Mouse (Mus musculus) liver, embryonic 15.5 days (tissue): Measurements from ENCODE around the gene AI467606. TPM values are rescaled to one million over a fixed set of nuclear protein-coding genes. Genes with fewer than 3 reads are reported as not detected.

ENCODE experiments used
- ATAC-seq: fragments of 200-750 bp; cut with Nextera tagmentation; 2 replicates; pipeline ENCODE4 v1.8.0; 2017; ENCODE audit warnings: moderate number of reproducible peaks, mild to moderate bottlenecking, moderate library complexity; ENCODE audit not compliant: insufficient read depth
- H3K27ac ChIP-seq: fragments of 300-500 bp; sonication (generic); replicated peaks from 2 replicates; pipeline ENCODE4 v1.5.1; 2015; ENCODE audit warnings: mild to moderate bottlenecking, inconsistent platforms
- H3K27me3 ChIP-seq: fragments of 300-500 bp; sonication (generic); 2 replicates; pipeline ENCODE4 v1.6.1; 2015; ENCODE audit warnings: mild to moderate bottlenecking, inconsistent platforms
- H3K36me3 ChIP-seq: fragments of 300-500 bp; sonication (generic); replicated peaks from 2 replicates; pipeline ENCODE4 v1.6.1; 2015; ENCODE audit warnings: moderate library complexity, mild to moderate bottlenecking, inconsistent platforms
- H3K4me1 ChIP-seq: fragments of 300-500 bp; sonication (generic); replicated peaks from 2 replicates; pipeline ENCODE4 v1.6.1; 2015; ENCODE audit warnings: inconsistent platforms
- H3K4me2 ChIP-seq: fragments of 300-500 bp; sonication (generic); 2 replicates; pipeline ENCODE4 v1.6.1; 2015; ENCODE audit warnings: moderate library complexity, mild to moderate bottlenecking, inconsistent platforms
- H3K4me3 ChIP-seq: fragments of 300-500 bp; sonication (generic); replicated peaks from 2 replicates; pipeline ENCODE4 v1.5.1; 2015; ENCODE audit warnings: mild to moderate bottlenecking, inconsistent platforms
- H3K9ac ChIP-seq: fragments of 300-500 bp; sonication (generic); 2 replicates; pipeline ENCODE4 v1.6.1; 2015; ENCODE audit warnings: moderate library complexity, mild to moderate bottlenecking, inconsistent platforms
- H3K9me3 ChIP-seq: fragments of 300-500 bp; sonication (generic); replicated peaks from 2 replicates; pipeline ENCODE4 v1.6.1; 2016; ENCODE audit warnings: inconsistent platforms
- WGBS: fragments of 180-500 bp; shearing (Covaris S2); methylation state at CpG from one replicate; pipeline ENCODE4 v1.1.7; 2015; ENCODE audit warnings: mixed read lengths; ENCODE audit not compliant: insufficient replicate concordance; 5-methylcytosine and 5-hydroxymethylcytosine counted together
- polyA plus RNA-seq: library from polyadenylated mRNA; unstranded; fragments of >200 nt; fragmentation: Nextera tagmentation; extraction: Ambion mirVana; gene quantifications from 2 replicates; pipeline ENCODE4 v1.2.1, GENCODE M21; 2015

The AI467606 gene
- polyA plus RNA-seq, 1 experiment from 2014 or later, result 8.2 TPM

DNA sequence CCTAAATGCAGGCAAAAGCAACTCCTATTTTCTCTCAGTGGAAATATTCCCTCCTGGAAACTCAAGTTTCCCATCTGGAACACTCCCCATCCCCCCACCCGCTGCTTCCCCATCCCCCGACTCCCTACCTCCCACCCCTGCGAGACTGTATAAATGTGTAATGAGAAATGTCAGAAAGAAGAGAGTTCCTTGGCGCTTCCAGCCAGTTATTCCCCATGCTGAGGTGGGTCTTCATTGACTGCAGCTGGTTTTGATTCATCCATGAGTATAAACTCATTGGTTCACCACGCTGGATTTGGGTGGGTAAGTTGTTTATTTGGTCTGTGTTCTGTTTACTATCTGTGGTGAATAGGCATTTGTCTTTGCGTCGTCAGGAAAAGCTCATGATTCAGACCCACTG is 5.3 kb downstream of the AI467606 start:
- no peak for ATAC-seq
- Histone ChIP-seq H3K27me3 (no peaks in the 10 kb centered on the region), H3K4me1 (peaks cover 40% of the 10 kb centered on the region), H3K27ac (no peak overlapping the region), H3K4me3 (no peak overlapping the region), H3K4me2 (no peak overlapping the region), H3K9me3 (0 out of 2 replicates have a peak, but pooled peaks cover 4% of the 10 kb centered on the region), H3K36me3 (peaks cover 12% of the 10 kb centered on the region; the same call in 1 of the 2 replicates), H3K9ac (no peak overlapping the region)
- 72% methylated on average over 7 of the region's 7 CpGs for WGBS

DNA sequence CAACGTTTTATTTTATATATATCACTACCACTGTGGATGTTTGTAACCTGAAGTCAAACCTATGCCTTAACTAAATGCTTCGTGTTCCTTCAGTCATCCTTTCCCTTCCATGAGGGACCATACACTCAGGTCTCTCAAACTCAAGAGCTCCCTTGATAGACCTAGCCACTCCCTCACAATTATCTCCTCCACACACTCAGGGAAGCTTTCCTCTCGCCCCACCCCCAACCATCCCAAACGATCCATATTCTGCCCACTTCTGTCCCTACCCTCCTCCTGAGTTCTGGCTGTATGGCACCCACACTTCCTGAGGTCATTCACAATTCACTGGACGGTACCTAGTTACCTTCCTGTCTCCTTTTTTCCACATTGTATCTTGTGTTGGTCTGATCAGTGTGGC is 7.4 kb downstream of the AI467606 start:
- whole genome bisulfite sequencing, result 59% methylated on average over 5 of the region's 5 CpGs
- Histone ChIP-seq H3K9me3 (0 out of 2 replicates have a peak, but pooled peaks cover 4% of the 10 kb centered on the region), H3K27me3 (no peaks in the 10 kb centered on the region), H3K9ac (no peak overlapping the region), H3K4me3 (no peak overlapping the region), H3K36me3 (no peaks in the 10 kb centered on the region), H3K4me1 (peaks cover 25% of the 10 kb centered on the region), H3K4me2 (no peak overlapping the region; the same call in 1 of the 2 replicates), H3K27ac (0 out of 2 replicates have a peak overlapping the region, but pooled peaks have one; percentile 24)
- 0 out of 2 replicates have a peak, but pooled peaks have one; percentile 40 for ATAC-seq

DNA sequence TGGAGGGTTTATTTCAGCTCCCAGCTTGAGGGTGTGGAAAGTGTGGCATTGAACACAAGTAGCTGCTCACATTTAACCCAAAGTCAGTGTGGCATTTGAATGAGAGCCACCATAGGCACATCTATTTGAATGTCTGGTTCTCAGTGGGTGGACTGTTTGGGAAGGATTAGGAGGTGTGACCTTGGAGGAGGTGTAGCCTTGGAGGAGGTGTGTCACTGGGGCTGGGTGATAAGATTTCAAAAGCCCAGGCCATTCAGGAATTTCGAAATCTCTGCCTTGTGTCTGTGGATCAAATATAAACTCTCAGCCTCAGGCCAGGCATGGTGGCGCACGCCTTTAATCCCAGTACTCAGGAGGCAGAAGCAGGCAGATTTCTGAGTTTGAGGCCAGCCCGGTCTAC is 7.8 kb downstream of the AI467606 start:
- no peaks in the 10 kb centered on the region for H3K27me3 ChIP-seq
- H3K4me1 ChIP-seq, result peaks cover 24% of the 10 kb centered on the region
- WGBS, result 85% methylated on average over 4 of the region's 4 CpGs
- H3K4me2 ChIP-seq, result no peak overlapping the region
- H3K36me3 ChIP-seq, result no peaks in the 10 kb centered on the region
- no peak overlapping the region for H3K4me3 ChIP-seq
- 0 out of 2 replicates have a peak overlapping the region, but pooled peaks have one; percentile 24 for H3K27ac ChIP-seq
- no peak for ATAC-seq
- no peak overlapping the region for H3K9ac ChIP-seq
- 0 out of 2 replicates have a peak, but pooled peaks cover 4% of the 10 kb centered on the region for H3K9me3 ChIP-seq

DNA sequence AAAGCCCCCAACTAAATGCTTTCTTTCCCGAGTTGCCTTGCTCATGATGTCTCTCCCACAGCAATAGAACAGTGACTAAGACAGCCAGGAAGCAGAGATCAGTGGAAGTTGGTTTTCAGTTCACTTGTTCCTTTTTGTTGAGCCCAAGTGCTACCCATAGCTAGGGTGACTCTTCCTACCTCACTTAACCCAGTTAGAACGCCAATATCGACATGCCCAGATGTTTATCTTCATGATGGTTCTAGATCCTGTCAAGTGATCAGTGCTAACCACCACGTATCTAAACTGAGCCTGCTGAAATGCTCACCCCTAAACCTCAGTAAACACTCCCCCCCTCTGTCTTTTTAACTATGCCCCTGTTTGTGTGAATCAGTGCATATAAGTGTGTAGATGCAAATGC is 8.4 kb downstream of the AI467606 start:
- Histone ChIP-seq H3K27me3 (no peaks in the 10 kb centered on the region), H3K27ac (no peak overlapping the region), H3K4me2 (no peak overlapping the region), H3K9ac (no peak overlapping the region), H3K9me3 (0 out of 2 replicates have a peak, but pooled peaks cover 4% of the 10 kb centered on the region), H3K4me1 (peaks cover 30% of the 10 kb centered on the region), H3K4me3 (no peak overlapping the region), H3K36me3 (no peaks in the 10 kb centered on the region)
- ATAC-seq, result no peak
- WGBS, result 64% methylated on average over 4 of the region's 4 CpGs

DNA sequence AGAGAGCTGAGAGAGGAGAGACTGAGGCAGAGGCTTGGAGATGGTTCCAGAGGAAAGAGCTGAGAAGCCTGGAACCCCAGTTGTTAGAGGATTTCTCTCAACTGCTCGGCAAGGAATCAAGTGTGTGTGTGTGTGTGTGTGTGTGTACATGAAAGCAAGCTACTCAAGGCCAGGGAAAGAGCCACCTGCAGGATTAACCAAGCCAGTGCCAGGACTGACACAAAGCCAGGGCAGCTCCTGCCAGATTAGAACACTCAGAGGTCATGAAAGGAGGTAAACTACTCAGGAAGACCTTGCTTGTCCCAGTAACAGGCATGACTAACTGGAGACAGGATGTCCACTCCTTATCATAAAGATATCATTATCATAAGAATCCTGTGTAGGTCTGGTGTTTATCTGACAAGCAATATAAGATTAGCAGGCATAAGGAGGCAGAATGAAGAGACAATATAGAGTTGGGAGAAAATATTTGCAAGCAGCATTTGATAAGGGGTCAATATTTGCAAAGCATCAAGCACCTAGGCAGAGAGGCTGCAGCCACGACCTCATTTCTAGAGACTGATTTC is 10.4 kb downstream of the AI467606 start:
- no peak overlapping the region for H3K4me2 ChIP-seq
- H3K4me3 ChIP-seq, result no peak overlapping the region
- no peak overlapping the region for H3K9ac ChIP-seq
- peaks cover 39% of the 10 kb centered on the region for H3K4me1 ChIP-seq
- no peak for ATAC-seq
- WGBS, result 16% methylated on average over 2 of the region's 2 CpGs
- H3K9me3 ChIP-seq, result 0 out of 2 replicates have a peak, but pooled peaks cover 4% of the 10 kb centered on the region
- H3K27me3 ChIP-seq, result no peaks in the 10 kb centered on the region
- no peaks in the 10 kb centered on the region for H3K36me3 ChIP-seq
- no peak overlapping the region for H3K27ac ChIP-seq

DNA sequence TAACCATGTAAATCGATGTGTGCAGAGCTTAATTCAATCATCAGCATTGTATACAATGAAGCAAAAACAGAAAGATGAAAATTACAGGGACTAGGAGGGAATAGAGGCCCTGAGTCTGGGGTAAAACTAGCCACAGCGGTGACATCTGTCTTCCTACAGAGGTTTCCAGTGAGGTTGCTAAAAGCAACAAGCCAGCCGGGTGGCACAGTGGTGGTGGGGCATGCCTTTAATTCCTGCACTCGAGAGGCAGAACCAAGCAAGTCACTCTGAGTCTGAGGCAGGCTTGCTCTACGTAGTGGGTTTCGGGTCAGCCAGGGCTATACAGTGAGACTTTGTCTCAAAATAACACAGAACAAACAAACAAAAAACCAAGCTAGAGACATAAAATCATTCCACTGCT is 11.0 kb downstream of the AI467606 start:
- H3K9me3 ChIP-seq, result 0 out of 2 replicates have a peak, but pooled peaks cover 4% of the 10 kb centered on the region
- no peak overlapping the region for H3K27ac ChIP-seq
- no peak overlapping the region for H3K4me2 ChIP-seq
- H3K4me1 ChIP-seq, result peaks cover 39% of the 10 kb centered on the region
- 58% methylated on average over 6 of the region's 6 CpGs for WGBS
- H3K9ac ChIP-seq, result no peak overlapping the region
- H3K27me3 ChIP-seq, result no peaks in the 10 kb centered on the region
- no peak for ATAC-seq
- H3K36me3 ChIP-seq, result no peaks in the 10 kb centered on the region
- H3K4me3 ChIP-seq, result no peak overlapping the region

DNA sequence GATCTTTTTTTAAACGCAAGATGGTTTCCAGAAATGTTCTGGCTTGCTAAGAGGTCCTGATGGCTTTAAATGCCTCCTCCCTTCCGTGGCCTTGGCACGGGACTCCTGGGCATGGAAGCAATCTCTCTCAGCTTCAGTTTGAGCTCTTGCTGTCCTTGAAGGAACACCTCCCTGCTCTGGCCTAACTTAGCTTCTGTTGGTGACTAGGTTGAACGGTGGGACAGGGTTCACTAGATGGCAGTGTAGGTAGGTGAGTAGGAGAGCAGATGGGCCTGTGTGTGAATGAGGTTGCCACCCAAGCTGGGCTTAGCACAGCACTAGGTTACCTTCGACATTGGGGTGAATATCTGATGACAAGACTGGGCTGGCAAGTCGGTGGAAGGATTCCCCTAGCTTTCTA is 12.8 kb downstream of the AI467606 start:
- 0 out of 2 replicates have a peak, but pooled peaks cover 4% of the 10 kb centered on the region for H3K36me3 ChIP-seq
- ATAC-seq, result no peak
- peaks cover 33% of the 10 kb centered on the region for H3K4me1 ChIP-seq
- no peak overlapping the region for H3K27ac ChIP-seq
- no peaks in the 10 kb centered on the region for H3K27me3 ChIP-seq
- H3K9ac ChIP-seq, result no peak overlapping the region
- H3K4me3 ChIP-seq, result no peak overlapping the region
- no peak overlapping the region for H3K4me2 ChIP-seq
- 53% methylated on average over 6 of the region's 6 CpGs for WGBS
- H3K9me3 ChIP-seq, result no peaks in the 10 kb centered on the region

DNA sequence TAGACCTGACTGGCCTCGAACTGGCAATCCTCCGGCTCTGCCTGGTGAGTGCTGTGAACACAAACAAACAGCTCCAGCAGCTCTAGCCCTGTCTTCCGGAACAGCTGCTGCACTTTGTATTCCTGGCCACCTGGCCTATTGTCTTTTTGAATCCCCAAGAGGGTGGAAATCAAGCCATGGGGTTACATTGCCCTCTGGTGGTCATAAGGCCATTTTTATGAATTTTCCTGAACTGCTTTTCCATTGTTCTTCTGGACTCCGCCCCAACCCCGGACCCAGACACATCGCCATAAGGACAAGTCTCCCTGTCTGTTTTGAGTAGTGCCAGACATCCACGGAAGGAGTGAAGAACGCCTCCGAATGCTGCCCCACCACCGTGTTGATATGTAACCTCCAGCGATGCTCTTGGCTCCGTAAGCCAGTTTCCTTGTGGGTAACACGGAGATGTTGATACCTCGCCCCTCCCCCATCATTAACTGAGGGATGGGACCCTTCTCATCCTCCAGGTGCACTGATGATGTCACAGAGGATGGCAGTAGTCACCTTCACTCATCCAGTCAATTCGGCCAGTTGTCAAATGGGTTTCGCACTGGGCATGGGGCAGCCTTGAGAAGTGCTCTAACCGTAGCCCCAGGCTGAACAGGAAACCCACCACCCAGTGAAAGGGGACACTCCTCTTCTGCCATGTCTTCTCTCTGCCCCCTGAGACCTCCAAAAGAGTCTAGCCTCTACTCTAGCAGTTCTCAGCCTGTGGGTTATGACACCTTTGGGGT is 13.6 kb downstream of the AI467606 start:
- 13% methylated on average over 17 of the region's 17 CpGs for WGBS
- peak; percentile 43 for ATAC-seq
- 0 out of 2 replicates have a peak overlapping the region, but pooled peaks have one; percentile 26 for H3K4me3 ChIP-seq
- peak overlapping the region; percentile 53 for H3K4me2 ChIP-seq
- no peaks in the 10 kb centered on the region for H3K27me3 ChIP-seq
- peaks cover 32% of the 10 kb centered on the region for H3K4me1 ChIP-seq
- H3K9me3 ChIP-seq, result no peaks in the 10 kb centered on the region
- no peak overlapping the region for H3K27ac ChIP-seq
- 0 out of 2 replicates have a peak, but pooled peaks cover 4% of the 10 kb centered on the region for H3K36me3 ChIP-seq
- H3K9ac ChIP-seq, result no peak overlapping the region

DNA sequence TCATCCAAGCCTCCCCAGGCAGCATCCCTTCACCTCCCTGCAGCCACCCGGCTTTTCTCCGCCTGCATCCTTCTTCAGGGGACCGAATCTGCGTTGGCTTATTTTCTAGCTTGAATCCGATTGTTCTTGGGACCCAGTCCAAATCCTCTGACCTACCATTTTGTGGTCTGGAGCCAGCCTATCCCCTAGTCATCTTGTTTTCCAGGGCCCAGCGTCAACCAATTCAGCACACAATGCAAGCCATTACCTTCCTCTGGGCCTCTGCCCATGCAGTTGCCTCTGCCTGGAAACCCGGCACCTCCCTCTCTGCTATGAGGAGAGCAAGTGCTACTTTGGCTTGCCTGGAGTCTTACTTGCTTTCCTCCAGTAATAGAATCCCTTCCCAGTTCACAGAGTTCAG is 14.4 kb downstream of the AI467606 start:
- Histone ChIP-seq H3K4me1 (peaks cover 32% of the 10 kb centered on the region), H3K36me3 (0 out of 2 replicates have a peak, but pooled peaks cover 4% of the 10 kb centered on the region), H3K27me3 (no peaks in the 10 kb centered on the region), H3K4me2 (no peak overlapping the region), H3K4me3 (no peak overlapping the region), H3K9me3 (no peaks in the 10 kb centered on the region), H3K9ac (no peak overlapping the region), H3K27ac (no peak overlapping the region)
- ATAC-seq, result no peak
- WGBS, result 70% methylated on average over 7 of the region's 7 CpGs

DNA sequence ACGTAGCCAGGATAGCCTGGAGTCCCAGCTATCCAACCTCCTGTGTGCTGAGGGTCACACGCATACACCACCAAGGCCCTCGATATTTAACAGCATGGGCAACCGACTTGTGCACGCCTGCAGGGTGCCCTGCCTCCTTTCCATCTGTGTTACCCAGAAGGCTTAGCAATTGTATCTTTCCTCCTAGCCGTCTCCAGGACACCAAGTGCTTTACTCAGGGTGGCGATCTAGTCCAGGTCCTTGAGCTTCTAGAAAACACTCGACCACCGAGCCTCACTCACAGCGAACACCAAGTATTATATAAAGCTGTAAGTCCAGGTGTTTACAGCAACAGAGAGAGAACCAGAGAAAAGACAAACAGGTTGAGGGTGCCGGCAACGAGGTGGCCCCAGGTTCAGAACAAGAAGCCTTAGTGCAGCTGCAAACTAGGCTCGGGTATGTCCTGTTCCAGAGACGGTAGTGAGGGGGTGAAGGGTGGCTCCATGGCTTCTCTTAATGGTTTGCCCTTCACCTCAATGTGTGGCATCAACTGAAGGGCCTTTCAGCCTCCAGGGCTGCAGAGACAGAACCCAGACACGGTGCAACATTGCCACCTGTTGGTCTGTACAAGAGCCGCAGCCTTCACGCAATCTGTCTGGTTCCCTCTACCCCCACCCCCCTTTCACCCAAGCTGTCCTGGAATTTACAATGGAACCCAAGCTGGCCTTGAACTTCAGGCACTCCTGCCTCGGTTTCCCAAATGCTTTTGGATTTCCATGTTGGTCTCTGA is 19.3 kb downstream of the AI467606 start:
- Histone ChIP-seq H3K4me1 (peaks cover 41% of the 10 kb centered on the region), H3K9ac (no peak overlapping the region), H3K4me2 (no peak overlapping the region), H3K9me3 (no peaks in the 10 kb centered on the region), H3K27me3 (no peaks in the 10 kb centered on the region), H3K4me3 (no peak overlapping the region), H3K27ac (no peak overlapping the region), H3K36me3 (0 out of 2 replicates have a peak, but pooled peaks cover 4% of the 10 kb centered on the region)
- WGBS, result 43% methylated on average over 18 of the region's 18 CpGs
- ATAC-seq, result no peak

DNA sequence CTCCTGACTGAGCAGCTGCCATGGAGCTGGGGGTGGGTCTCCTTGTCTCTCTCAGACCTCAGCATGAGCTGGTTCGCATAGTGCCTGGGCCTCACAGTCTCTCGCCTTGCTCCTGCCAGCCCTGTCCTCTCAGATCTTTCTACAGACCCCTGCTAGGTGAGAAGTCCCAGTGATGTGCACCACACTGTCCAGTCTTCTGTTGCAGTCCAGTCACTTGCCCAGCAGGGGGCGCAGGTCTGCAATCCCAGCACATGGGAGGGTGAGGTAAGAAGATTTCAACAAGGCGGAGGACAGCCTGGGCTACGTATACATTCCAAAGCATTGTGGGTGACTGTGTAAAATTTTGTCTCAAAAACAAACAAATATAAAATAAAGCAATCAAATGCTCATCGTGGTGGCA is 20.3 kb downstream of the AI467606 start:
- H3K4me2 ChIP-seq, result no peak overlapping the region
- ATAC-seq, result peak; percentile 47; the same call in 1 of the 2 replicates
- H3K4me1 ChIP-seq, result peaks cover 46% of the 10 kb centered on the region
- no peak overlapping the region for H3K27ac ChIP-seq
- WGBS, result 28% methylated on average over 6 of the region's 6 CpGs
- H3K9ac ChIP-seq, result no peak overlapping the region
- 0 out of 2 replicates have a peak, but pooled peaks cover 4% of the 10 kb centered on the region for H3K36me3 ChIP-seq
- H3K27me3 ChIP-seq, result no peaks in the 10 kb centered on the region
- no peak overlapping the region for H3K4me3 ChIP-seq
- no peaks in the 10 kb centered on the region for H3K9me3 ChIP-seq
